Mouse (Mus musculus): ENCODE measurements around the gene Stat3. TPM values are rescaled to one million over a fixed set of nuclear protein-coding genes. Genes with fewer than 3 reads are reported as not detected.

Gene Stat3
- total and polyA plus RNA-seq, 3 experiments: 25.7 to 249 (median 64.7) TPM

- peaks cover 0 to 3% of the 10 kb centered on the region in 2 experiments; a peak in 1 of 4 replicates for H3K36me3 ChIP-seq (ENCODE audit: control insufficient read depth in 1 of 2, insufficient read depth in 2 of 2, low read length in 2 of 2)
- TF ChIP-seq TAL1 (IDR thresholded peaks at IDR 0.05; ENCODE audit: low read length) (no peak), MYB (IDR thresholded peaks at IDR 0.05; ENCODE audit: low read depth, low read length) (no peak), POLR2AphosphoS2 (IDR thresholded peaks at IDR 0.05; ENCODE audit: low read length) (no peak), HCFC1 (IDR thresholded peaks at IDR 0.05; ENCODE audit: low read depth, low read length) (no peak), JUND (IDR thresholded peaks at IDR 0.05; ENCODE audit: low read depth, low read length) (no peak), RAD21 (IDR thresholded peaks at IDR 0.05; ENCODE audit: low read depth, low read length) (no peak), UBTF (IDR thresholded peaks at IDR 0.05; ENCODE audit: borderline replicate concordance, insufficient read depth, low read depth, low read length) (no peak), MXI1 (IDR thresholded peaks at IDR 0.05; ENCODE audit: low read depth, low read length) (no peak), GABPA (IDR thresholded peaks at IDR 0.05; ENCODE audit: low read depth, low read length) (no peak), ZC3H11A (IDR thresholded peaks at IDR 0.05; ENCODE audit: low read depth, low read length) (no peak), TBP (IDR thresholded peaks at IDR 0.05; ENCODE audit: low read depth, low read length) (no peak), NRF1 (IDR thresholded peaks at IDR 0.05; ENCODE audit: insufficient read depth, low read depth, low read length, poor library complexity, severe bottlenecking) (no peak), SMC3 (IDR thresholded peaks at IDR 0.05; ENCODE audit: low read depth, low read length) (no peak), GATA1 (IDR thresholded peaks at IDR 0.05; ENCODE audit: low read depth, low read length) (no peak), MYC (IDR thresholded peaks at IDR 0.05; ENCODE audit: low read depth, low read length) (no peak), BHLHE40 (IDR thresholded peaks at IDR 0.05; ENCODE audit: borderline replicate concordance, low read depth, low read length) (no peak), ETS1 (IDR thresholded peaks at IDR 0.05; ENCODE audit: low read depth, low read length) (no peak), ZKSCAN1 (IDR thresholded peaks at IDR 0.05; ENCODE audit: low read depth, low read length) (no peak), KAT2A (conservative IDR thresholded peaks at IDR 0.05; ENCODE audit: low read depth, low read length) (no peak), CHD2 (IDR thresholded peaks at IDR 0.05; ENCODE audit: low read length) (no peak)
Observed at GRCm38 (mm10) chr11:100914415-100914814, 24.9 kb downstream of the Stat3 start.

GRCm38 (mm10) chr11:100912401-100913155 lies 26.8 kb downstream of the Stat3 start:
- no peak for DNase-seq (ENCODE audit: low read depth, low spot score)
- Histone ChIP-seq H3K27me3 (ENCODE audit: control insufficient read depth in 1 of 2, insufficient read depth in 2 of 2, low read length in 2 of 2) (no peaks in the 10 kb centered on the region), H3K79me2 (ENCODE audit: control insufficient read depth, insufficient read depth, low read length, poor library complexity) (no peaks in the 10 kb centered on the region), H3K4me3 (ENCODE audit: control insufficient read depth in 1 of 2, insufficient read depth in 1 of 2, low read depth in 2 of 2, low read length in 2 of 2) (no peak overlapping the region), H3K36me3 (ENCODE audit: control insufficient read depth in 1 of 2, insufficient read depth in 2 of 2, low read length in 2 of 2) (peaks cover 0 to 3% of the 10 kb centered on the region in 2 experiments; a peak in 1 of 4 replicates), H3K27ac (ENCODE audit: control insufficient read depth, low read depth, low read length) (no peak overlapping the region), H3K9me3 (replicated peaks; ENCODE audit: insufficient read depth, low read length) (no peaks in the 10 kb centered on the region), H3K4me1 (ENCODE audit: control insufficient read depth in 1 of 2, insufficient read depth in 2 of 2, low read length in 2 of 2) (no peaks in the 10 kb centered on the region), H3K9ac (ENCODE audit: control insufficient read depth, low read depth, low read length, poor library complexity, severe bottlenecking) (no peak overlapping the region)
- TF ChIP-seq E2F4 (IDR thresholded peaks at IDR 0.05; ENCODE audit: borderline replicate concordance, low read depth, low read length) (no peak), GABPA (IDR thresholded peaks at IDR 0.05; ENCODE audit: low read depth, low read length) (no peak), ZC3H11A (IDR thresholded peaks at IDR 0.05; ENCODE audit: low read depth, low read length) (no peak), POLR2A (IDR thresholded peaks at IDR 0.05; ENCODE audit: control insufficient read depth in 1 of 2, insufficient read depth in 1 of 2, low read depth in 1 of 2, low read length in 2 of 2, poor library complexity in 1 of 2) (no peak), HCFC1 (IDR thresholded peaks at IDR 0.05; ENCODE audit: low read depth, low read length) (no peak), TCF12 (IDR thresholded peaks at IDR 0.05; ENCODE audit: low read depth, low read length) (no peak), NRF1 (IDR thresholded peaks at IDR 0.05; ENCODE audit: insufficient read depth, low read depth, low read length, poor library complexity, severe bottlenecking) (no peak), MYB (IDR thresholded peaks at IDR 0.05; ENCODE audit: low read depth, low read length) (no peak), MYC (IDR thresholded peaks at IDR 0.05; ENCODE audit: low read depth, low read length) (no peak), MEF2A (IDR thresholded peaks at IDR 0.05; ENCODE audit: extremely low read depth, insufficient replicate concordance, low read depth, low read length, poor library complexity, severe bottlenecking) (no peak), EP300 (IDR thresholded peaks at IDR 0.05; ENCODE audit: low read depth in 1 of 2, low read length in 2 of 2) (no peak), MAFK (IDR thresholded peaks at IDR 0.05; ENCODE audit: borderline replicate concordance, low read depth, low read length) (no peak), NELFE (IDR thresholded peaks at IDR 0.05; ENCODE audit: low read depth, low read length) (no peak), ZNF384 (IDR thresholded peaks at IDR 0.05; ENCODE audit: low read depth, low read length) (no peak), MAX (IDR thresholded peaks at IDR 0.05; ENCODE audit: low read length) (no peak), SMC3 (IDR thresholded peaks at IDR 0.05; ENCODE audit: low read depth, low read length) (no peak), POLR2AphosphoS5 (IDR thresholded peaks at IDR 0.05; ENCODE audit: borderline replicate concordance, low read depth, low read length) (no peak), KAT2A (conservative IDR thresholded peaks at IDR 0.05; ENCODE audit: low read depth, low read length) (no peak)

More at GRCm38 (mm10) chr11:100914415-100914814, 24.9 kb downstream of the Stat3 start:
- no peaks in the 10 kb centered on the region for H3K4me1 ChIP-seq (ENCODE audit: control insufficient read depth in 1 of 2, insufficient read depth in 2 of 2, low read length in 2 of 2)
- no peak for DNase-seq (ENCODE audit: low read depth, low spot score)
- H3K4me3 ChIP-seq (ENCODE audit: control insufficient read depth in 1 of 2, insufficient read depth in 1 of 2, low read depth in 2 of 2, low read length in 2 of 2): no peak overlapping the region
- H3K27ac ChIP-seq (ENCODE audit: control insufficient read depth, low read depth, low read length): no peak overlapping the region
- no peaks in the 10 kb centered on the region for H3K9me3 ChIP-seq (replicated peaks; ENCODE audit: insufficient read depth, low read length)
- no peak overlapping the region for H3K9ac ChIP-seq (ENCODE audit: control insufficient read depth, low read depth, low read length, poor library complexity, severe bottlenecking)
- H3K27me3 ChIP-seq (ENCODE audit: control insufficient read depth in 1 of 2, insufficient read depth in 2 of 2, low read length in 2 of 2): no peaks in the 10 kb centered on the region
- no peaks in the 10 kb centered on the region for H3K79me2 ChIP-seq (ENCODE audit: control insufficient read depth, insufficient read depth, low read length, poor library complexity)

All from MEL (cell line).